Mouse (Mus musculus) gonadal fat pad, adult 2 months (tissue): Measurements from ENCODE around the gene Brd4. TPM values are rescaled to one million over a fixed set of nuclear protein-coding genes. Genes with fewer than 3 reads are reported as not detected.
"Not testable (repeated sequence)": the region's sequence is repeated elsewhere in the genome, so short reads cannot be mapped to it uniquely, and the experiment has no call there.

ENCODE experiments used
- DNase-seq: peaks from one replicate; pipeline ENCODE4 v3.0.0-alpha.2; 2012; ENCODE audit warnings: low read depth
- polyA plus RNA-seq: library from polyadenylated mRNA; depleted of rRNA; stranded (reverse); fragments of >200 nt; gene quantifications from 2 replicates; pipeline ENCODE4 v1.2.3, GENCODE M21; 2012

Brd4 gene
- polyA plus RNA-seq, 1 experiment: 15.0 TPM

DNA sequence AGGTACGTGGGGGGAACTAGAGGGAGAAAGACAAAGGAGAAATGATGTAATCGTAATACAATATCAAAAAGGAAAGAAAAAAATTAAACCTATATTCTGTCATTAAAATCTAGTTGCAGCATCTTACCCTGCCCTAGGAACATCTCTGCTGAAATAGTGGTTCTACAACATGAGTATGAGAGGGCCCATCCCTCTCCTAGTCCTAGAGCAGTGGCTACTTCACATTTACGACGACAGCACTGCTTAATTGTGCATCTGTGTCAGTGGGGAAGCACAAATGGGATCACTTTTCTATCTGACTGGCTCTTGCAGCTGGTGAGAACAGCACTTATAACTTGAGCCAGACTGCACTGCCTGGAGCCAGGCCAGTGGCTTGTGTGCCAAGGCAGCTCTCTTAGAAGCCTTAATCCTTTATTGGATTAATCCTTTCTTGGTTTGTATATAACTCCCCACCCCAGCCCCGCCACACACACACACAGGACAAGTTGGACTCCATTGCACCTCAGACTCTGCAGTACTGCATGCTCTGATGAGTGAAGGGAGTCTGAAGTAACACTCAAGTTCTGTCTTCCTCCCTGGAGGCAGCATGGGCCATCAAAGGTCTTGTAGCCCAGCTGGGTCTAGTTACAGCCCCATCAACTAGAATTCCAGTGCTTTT, 48.9 kb downstream of the Brd4 start:
- DNase-seq: no peak

GRCm38 (mm10) chr17:32233174-32233573, 51.3 kb downstream of the Brd4 start:
- no peak for DNase-seq

GRCm38 (mm10) chr17:32229256-32229655, 55.3 kb downstream of the Brd4 start:
- DNase-seq: no peak

- no peak for DNase-seq
Measured at GRCm38 (mm10) chr17:32220873-32221272, 63.6 kb downstream of the Brd4 start.

DNA sequence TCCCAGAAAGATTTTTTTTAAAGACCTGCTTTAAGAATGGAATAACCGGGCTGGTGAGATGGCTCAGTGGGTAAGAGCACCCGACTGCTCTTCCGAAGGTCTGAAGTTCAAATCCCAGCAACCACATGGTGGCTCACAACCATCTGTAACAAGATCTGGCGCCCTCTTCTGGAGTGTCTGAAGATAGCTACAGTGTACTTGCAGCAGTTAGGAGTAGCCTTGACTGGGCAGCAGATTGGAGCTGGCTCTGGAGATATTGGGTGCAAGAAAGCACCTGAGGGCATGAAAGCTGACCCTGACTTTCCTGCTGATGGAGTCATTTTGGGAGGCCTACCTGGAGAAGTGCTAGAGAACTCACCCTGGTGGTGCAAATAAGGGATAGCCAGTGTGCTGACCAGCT, 68.9 kb downstream of the Brd4 start:
- DNase-seq: not testable (repeated sequence)

DNA sequence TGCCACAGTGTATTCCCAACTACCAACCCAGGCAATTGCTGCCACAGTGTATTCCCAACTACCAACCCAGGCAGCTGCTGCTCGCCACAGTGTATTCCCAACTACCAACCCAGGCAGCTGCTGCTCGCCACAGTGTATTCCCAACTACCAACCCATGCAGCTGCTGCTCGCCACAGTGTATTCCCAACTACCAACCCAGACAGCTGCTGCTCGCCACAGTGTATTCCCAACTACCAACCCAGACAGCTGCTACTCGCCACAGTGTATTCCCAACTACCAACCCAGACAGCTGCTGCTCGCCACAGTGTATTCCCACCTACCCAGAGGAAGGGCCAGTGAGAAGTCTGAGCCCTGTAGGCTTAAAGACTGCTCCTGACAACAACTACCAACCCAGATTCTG, 73.0 kb downstream of the Brd4 start:
- not testable (repeated sequence) for DNase-seq

- DNase-seq: no peak
Measured at GRCm38 (mm10) chr17:32209752-32210151, 74.8 kb downstream of the Brd4 start.

GRCm38 (mm10) chr17:32209144-32209543, 75.4 kb downstream of the Brd4 start:
- DNase-seq: no peak

- peak; percentile 54 for DNase-seq
Measured at GRCm38 (mm10) chr17:32207586-32208245, 76.8 kb downstream of the Brd4 start.

- DNase-seq: no peak
Measured at GRCm38 (mm10) chr17:32205345-32205744, 79.2 kb downstream of the Brd4 start.

DNA sequence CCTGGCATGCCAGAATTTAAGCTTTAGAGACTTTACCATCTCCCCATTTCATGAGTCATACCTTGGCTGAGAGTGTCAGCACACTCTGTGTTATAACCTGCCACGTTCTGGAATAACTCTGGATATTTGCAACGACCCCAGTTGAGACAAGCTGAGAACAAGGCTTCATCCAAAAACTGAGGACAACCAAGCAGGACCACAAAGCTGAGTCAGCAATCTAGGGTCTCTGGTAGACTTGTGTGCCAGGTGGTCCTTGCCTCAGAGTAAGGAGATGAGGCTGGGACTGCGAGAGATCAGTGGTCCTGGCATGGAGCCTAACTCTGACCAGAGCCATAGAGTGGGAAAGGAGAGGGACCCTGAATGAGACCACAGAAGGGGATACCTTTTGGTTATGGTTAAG, 81.5 kb downstream of the Brd4 start:
- no peak for DNase-seq

GRCm38 (mm10) chr17:32201086-32201485, 83.4 kb downstream of the Brd4 start:
- DNase-seq: no peak

- no peak for DNase-seq
Measured at GRCm38 (mm10) chr17:32199796-32200195, 84.7 kb downstream of the Brd4 start.

DNA sequence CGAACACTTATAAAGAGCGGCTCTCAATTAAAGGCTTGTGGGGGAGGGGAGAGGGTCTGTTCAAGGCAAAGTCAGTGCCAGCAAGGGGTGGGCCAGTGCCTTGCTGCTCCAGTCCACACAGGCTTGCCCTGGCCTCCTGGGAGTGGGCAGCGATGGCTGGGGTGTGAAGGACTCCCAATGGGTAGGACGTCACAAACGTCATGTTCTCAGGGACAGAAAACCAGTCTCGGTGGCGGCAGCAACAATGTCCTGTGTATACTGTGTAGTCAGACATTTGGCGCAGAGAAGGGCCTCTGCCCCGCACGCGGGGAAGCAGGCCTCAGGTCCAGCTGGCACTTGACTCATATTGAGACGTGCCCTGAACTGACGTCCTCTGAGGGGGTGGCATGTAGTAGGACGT, 87.4 kb downstream of the Brd4 start:
- DNase-seq: no peak

GRCm38 (mm10) chr17:32195725-32196124, 88.8 kb downstream of the Brd4 start:
- no peak for DNase-seq

- no peak for DNase-seq
Measured at GRCm38 (mm10) chr17:32193010-32193409, 91.5 kb downstream of the Brd4 start.

DNA sequence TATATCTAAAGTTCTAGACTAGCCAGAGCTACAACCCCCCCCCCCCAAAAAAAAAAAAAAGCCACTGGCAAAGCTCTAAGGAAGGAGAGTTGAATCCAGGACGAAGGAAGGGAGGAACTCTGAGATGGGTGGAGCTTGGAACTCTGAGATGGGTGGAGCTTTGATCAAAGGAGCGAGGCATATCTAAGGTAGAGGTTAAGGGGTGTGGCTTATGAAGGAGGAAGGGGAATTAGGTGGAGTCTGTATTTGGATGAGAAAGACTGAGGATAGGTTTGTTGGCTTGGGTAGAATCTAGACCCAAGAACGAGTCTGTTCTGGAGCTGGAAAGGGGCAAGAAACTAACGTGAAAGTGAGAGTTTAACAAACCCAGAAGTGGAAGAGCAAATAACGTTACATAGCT, 94.7 kb downstream of the Brd4 start:
- DNase-seq: no peak

GRCm38 (mm10) chr17:32188863-32189636, 95.5 kb downstream of the Brd4 start, which contains the start of gene Ephx3:
Gene Ephx3, minus strand, starts transcription at chr17:32189549.
- no peak for DNase-seq

DNA sequence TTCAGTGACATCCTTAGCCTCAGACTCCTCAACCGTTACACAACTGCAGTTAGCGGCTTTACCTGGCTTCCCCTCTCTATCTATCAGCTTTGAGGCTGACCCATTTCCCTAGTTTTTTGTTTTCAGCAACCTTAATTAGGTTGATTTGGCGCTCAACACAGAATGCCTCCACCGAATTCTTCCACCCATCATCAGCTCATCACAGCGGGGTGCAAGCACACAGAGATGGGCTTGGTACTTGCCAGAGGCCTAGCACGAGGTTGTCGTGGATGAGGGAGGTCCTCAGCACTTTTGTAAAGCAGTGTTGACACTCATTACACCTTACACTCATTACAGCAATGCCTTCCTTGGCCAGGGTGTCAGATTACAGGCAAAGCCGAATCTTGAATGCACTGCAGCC, 101.5 kb downstream of the Brd4 start:
- DNase-seq: no peak

DNA sequence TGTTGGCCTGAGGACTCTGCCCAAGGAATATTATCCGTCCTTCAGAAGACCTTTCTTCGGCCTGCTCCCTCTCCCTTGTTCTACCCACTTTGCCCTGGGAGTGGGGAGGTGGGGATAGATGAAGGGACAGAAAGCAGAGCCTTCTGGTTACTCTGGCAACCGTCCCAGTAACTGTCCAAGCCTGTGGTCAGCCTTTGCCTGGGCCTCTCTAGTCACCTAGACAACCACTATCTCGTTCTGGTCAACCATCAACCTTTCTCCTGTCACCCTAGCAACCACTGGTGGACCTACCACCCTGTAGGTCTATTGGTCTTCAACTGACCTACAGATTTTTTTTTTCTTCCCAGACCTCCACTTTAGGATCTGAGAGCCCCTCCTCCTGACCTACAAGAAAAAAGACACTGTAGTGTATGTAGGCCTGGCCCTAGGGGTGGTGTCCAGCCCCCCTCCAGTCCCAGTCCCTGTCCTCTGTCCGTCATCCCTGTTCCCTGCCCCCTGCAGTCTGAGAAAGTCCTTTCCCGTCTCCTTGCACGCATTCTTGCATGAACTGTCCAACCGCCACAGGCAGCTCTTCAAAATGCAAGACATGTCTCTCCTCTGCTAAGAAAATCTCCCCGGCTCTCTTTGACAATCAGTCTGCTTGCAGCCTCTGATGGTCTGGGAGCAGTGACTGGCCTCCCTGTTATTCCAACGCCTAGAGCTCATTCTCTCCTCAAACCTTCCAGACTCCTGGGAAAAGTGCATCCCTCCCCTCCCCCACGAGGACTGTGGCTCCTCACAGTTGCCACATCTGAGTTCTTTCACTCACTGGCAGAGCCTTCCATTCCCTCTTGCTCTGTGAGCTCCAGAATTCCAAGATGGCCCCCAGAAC, 104.7 kb downstream of the Brd4 start:
- DNase-seq: no peak

- no peak for DNase-seq
Measured at GRCm38 (mm10) chr17:32176919-32177318, 107.6 kb downstream of the Brd4 start.

DNA sequence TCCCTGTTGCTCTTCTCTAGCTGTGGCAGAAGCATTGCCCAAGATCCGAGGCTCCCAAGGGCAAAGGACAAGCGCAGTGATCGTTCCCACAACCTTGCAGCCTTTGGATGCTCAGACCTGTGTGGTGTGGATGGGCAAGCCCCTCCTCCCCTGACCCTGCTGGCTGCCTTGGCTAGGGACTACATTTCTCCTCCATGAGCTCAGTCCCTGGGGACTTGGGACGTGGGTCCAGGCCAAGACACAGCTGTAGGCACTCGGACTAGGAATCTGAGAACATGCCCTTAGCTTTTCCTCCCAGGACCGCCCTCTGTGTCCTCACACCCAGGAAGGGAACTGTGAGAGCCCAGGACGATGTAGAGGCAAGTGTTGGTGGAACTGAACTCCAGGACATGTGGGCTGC, 111.4 kb downstream of the Brd4 start:
- no peak for DNase-seq
